ENCODE assay signal across 32 mouse cellular contexts in genomic region chr11:98287531-98287930, GRCm38 (mm10). TPM values are rescaled to one million over a fixed set of nuclear protein-coding genes. Genes with fewer than 3 reads are reported as not detected.
DNase-seq lines count a peak whose midpoint lies in the region; ATAC-seq and TF ChIP-seq lines count a peak whose summit lies in the region.
"Had no signal": no experiment of that assay in that cellular context is flagged by ENCODE, and none has a peak within 500 bp of the region (broad histone marks: within the 10 kb centered on the region; RNA-seq: fewer than 3 reads in every experiment).

No protein-coding gene starts in this region.

- intact Hi-C loops in heart, postnatal 10 days (cut with DNase I), result no loop called here

- H3K27me3 ChIP-seq in hindbrain, embryonic 13.5 days, result no peaks in the 10 kb centered on the region
- peaks cover 40% of the 10 kb centered on the region for H3K27me3 ChIP-seq in hindbrain, embryonic 10.5 days (ENCODE audit: insufficient read depth, poor library complexity, severe bottlenecking)
- no peaks in the 10 kb centered on the region for H3K27me3 ChIP-seq in midbrain, postnatal 0 days (ENCODE audit: insufficient read depth, low read length)
- H3K27me3 ChIP-seq in midbrain, embryonic 15.5 days (replicated peaks), result no peaks in the 10 kb centered on the region
- no peaks in the 10 kb centered on the region for H3K27me3 ChIP-seq in forebrain, embryonic 15.5 days
- H3K27me3 ChIP-seq in neural tube, embryonic 14.5 days (ENCODE audit: control insufficient read depth, insufficient read depth, low read length), result no peaks in the 10 kb centered on the region
- H3K27me3 ChIP-seq: embryonic facial prominence, embryonic 15.5 days had no signal

- DNase-seq in hindbrain, embryonic 10.5 days (ENCODE audit: low spot score), result no peak
- DNase-seq in midbrain, postnatal 0 days (ENCODE audit: low spot score), result peak; percentile 49
- DNase-seq in heart, postnatal 10 days, result no peak
- DNase-seq: adrenal gland, postnatal 14 days; cerebellum, adult 18-20 months; gastrocnemius, postnatal 25 days; heart, adult 11 months; heart, postnatal 36 days; kidney, postnatal 14 days; lung, adult 2 months; lung, postnatal 10 days; midbrain, embryonic 14.5 days; retina, postnatal 1 day; spleen, adult 18-20 months; thymus, postnatal 14 days had no signal

- no peak for ATAC-seq in hindbrain, embryonic 13.5 days (ENCODE audit: low FRiP score)
- ATAC-seq in midbrain, postnatal 0 days (ENCODE audit: low FRiP score), result no peak
- no peak for ATAC-seq in midbrain, embryonic 15.5 days (replicated peaks)
- peak; percentile 46 for ATAC-seq in forebrain, embryonic 15.5 days (replicated peaks)
- ATAC-seq in neural tube, embryonic 14.5 days (ENCODE audit: low read depth), result no peak
- ATAC-seq: CD4-positive, CD25-positive, alpha-beta regulatory T cell, adult 4 months; intestine, postnatal 0 days had no signal

- H3K4me1 ChIP-seq in hindbrain, embryonic 13.5 days (replicated peaks), result peaks cover 69% of the 10 kb centered on the region
- H3K4me1 ChIP-seq in hindbrain, embryonic 10.5 days (replicated peaks), result peaks cover 15% of the 10 kb centered on the region
- peaks cover 7% of the 10 kb centered on the region; the same call in 1 of the 2 replicates for H3K4me1 ChIP-seq in midbrain, postnatal 0 days (ENCODE audit: insufficient read depth, low read length)
- peaks cover 38% of the 10 kb centered on the region for H3K4me1 ChIP-seq in midbrain, embryonic 15.5 days
- H3K4me1 ChIP-seq in forebrain, embryonic 15.5 days, result peaks cover 90% of the 10 kb centered on the region
- H3K4me1 ChIP-seq in neural tube, embryonic 14.5 days (ENCODE audit: control insufficient read depth, insufficient read depth, low read length), result peaks cover 27% of the 10 kb centered on the region

- no peak overlapping the region for H3K9ac ChIP-seq in hindbrain, embryonic 13.5 days
- H3K9ac ChIP-seq in midbrain, postnatal 0 days (replicated peaks; ENCODE audit: low read length, poor library complexity, severe bottlenecking), result no peak overlapping the region
- no peak overlapping the region for H3K9ac ChIP-seq in midbrain, embryonic 15.5 days
- 0 out of 2 replicates have a peak overlapping the region, but pooled peaks have one; percentile 3 for H3K9ac ChIP-seq in forebrain, embryonic 15.5 days (replicated peaks)
- no peak overlapping the region for H3K9ac ChIP-seq in neural tube, embryonic 14.5 days (replicated peaks; ENCODE audit: low read depth, low read length)
- H3K9ac ChIP-seq: embryonic facial prominence, embryonic 15.5 days; heart, embryonic 15.5 days; limb, embryonic 15.5 days; liver, embryonic 14.5 days; neural tube, embryonic 12.5 days had no signal

- no peaks in the 10 kb centered on the region for H3K36me3 ChIP-seq in hindbrain, embryonic 13.5 days
- H3K36me3 ChIP-seq in hindbrain, embryonic 10.5 days, result no peaks in the 10 kb centered on the region
- H3K36me3 ChIP-seq in midbrain, postnatal 0 days (ENCODE audit: insufficient read depth, low read length), result no peaks in the 10 kb centered on the region
- H3K36me3 ChIP-seq in midbrain, embryonic 15.5 days (replicated peaks), result no peaks in the 10 kb centered on the region
- no peaks in the 10 kb centered on the region for H3K36me3 ChIP-seq in forebrain, embryonic 15.5 days
- H3K36me3 ChIP-seq in neural tube, embryonic 14.5 days (ENCODE audit: control insufficient read depth, insufficient read depth, low read length), result no peaks in the 10 kb centered on the region
- H3K36me3 ChIP-seq: embryonic facial prominence, embryonic 10.5 days; embryonic facial prominence, embryonic 15.5 days; heart, embryonic 10.5 days; heart, embryonic 15.5 days; limb, embryonic 10.5 days; limb, embryonic 15.5 days; neural tube, embryonic 12.5 days had no signal

- H3K4me3 ChIP-seq in hindbrain, embryonic 13.5 days, result no peak overlapping the region
- no peak overlapping the region for H3K4me3 ChIP-seq in hindbrain, embryonic 10.5 days
- H3K4me3 ChIP-seq in midbrain, postnatal 0 days (ENCODE audit: low read depth, low read length), result no peak overlapping the region
- no peak overlapping the region for H3K4me3 ChIP-seq in midbrain, embryonic 15.5 days
- no peak overlapping the region for H3K4me3 ChIP-seq in forebrain, embryonic 15.5 days
- no peak overlapping the region for H3K4me3 ChIP-seq in neural tube, embryonic 14.5 days (ENCODE audit: low read depth, low read length)
- H3K4me3 ChIP-seq: embryonic facial prominence, embryonic 10.5 days; embryonic facial prominence, embryonic 15.5 days; heart, embryonic 10.5 days; heart, embryonic 15.5 days; limb, embryonic 10.5 days; limb, embryonic 15.5 days; neural tube, embryonic 12.5 days had no signal

- WGBS in hindbrain, embryonic 13.5 days, result 39% methylated on average over 5 of the region's 5 CpGs
- WGBS in hindbrain, embryonic 10.5 days, result 53% methylated on average over 5 of the region's 5 CpGs
- 38% methylated on average over 5 of the region's 5 CpGs for WGBS in midbrain, postnatal 0 days
- 47% methylated on average over 5 of the region's 5 CpGs for WGBS in midbrain, embryonic 15.5 days
- 31% methylated on average over 5 of the region's 5 CpGs for WGBS in forebrain, embryonic 15.5 days
- WGBS in neural tube, embryonic 14.5 days, result 36% methylated on average over 5 of the region's 5 CpGs

- peak overlapping the region; percentile 27 for H3K27ac ChIP-seq in hindbrain, embryonic 13.5 days
- no peak overlapping the region for H3K27ac ChIP-seq in hindbrain, embryonic 10.5 days
- no peak overlapping the region for H3K27ac ChIP-seq in midbrain, postnatal 0 days (ENCODE audit: low read depth, low read length)
- no peak overlapping the region for H3K27ac ChIP-seq in midbrain, embryonic 15.5 days
- peak overlapping the region; percentile 95 for H3K27ac ChIP-seq in forebrain, embryonic 15.5 days (replicated peaks)
- H3K27ac ChIP-seq in neural tube, embryonic 14.5 days (ENCODE audit: low read depth, low read length), result peak overlapping the region; percentile 34; the same call in 1 of the 2 replicates
- H3K27ac ChIP-seq: embryonic facial prominence, embryonic 10.5 days; embryonic facial prominence, embryonic 15.5 days; heart, embryonic 10.5 days; heart, embryonic 15.5 days; limb, embryonic 10.5 days; limb, embryonic 15.5 days; liver, embryonic 14.5 days; neural tube, embryonic 12.5 days had no signal

- no peaks in the 10 kb centered on the region for H3K9me3 ChIP-seq in hindbrain, embryonic 13.5 days
- no peaks in the 10 kb centered on the region for H3K9me3 ChIP-seq in hindbrain, embryonic 10.5 days
- no peaks in the 10 kb centered on the region for H3K9me3 ChIP-seq in midbrain, postnatal 0 days (ENCODE audit: low read length)
- no peaks in the 10 kb centered on the region for H3K9me3 ChIP-seq in midbrain, embryonic 15.5 days
- no peaks in the 10 kb centered on the region for H3K9me3 ChIP-seq in forebrain, embryonic 15.5 days
- no peaks in the 10 kb centered on the region for H3K9me3 ChIP-seq in neural tube, embryonic 14.5 days (ENCODE audit: control insufficient read depth, low read length)
- H3K9me3 ChIP-seq: embryonic facial prominence, embryonic 10.5 days; embryonic facial prominence, embryonic 15.5 days; heart, embryonic 10.5 days; heart, embryonic 15.5 days; limb, embryonic 10.5 days; limb, embryonic 15.5 days; neural tube, embryonic 12.5 days had no signal

- TF ChIP-seq CTCF in midbrain, postnatal 0 days (IDR thresholded peaks at IDR 0.05), result no peak

- no peak overlapping the region for H3K4me2 ChIP-seq in hindbrain, embryonic 13.5 days
- H3K4me2 ChIP-seq in midbrain, postnatal 0 days (ENCODE audit: low read depth, low read length, poor library complexity, severe bottlenecking), result no peak overlapping the region
- no peak overlapping the region for H3K4me2 ChIP-seq in midbrain, embryonic 15.5 days
- peak overlapping the region; percentile 24 for H3K4me2 ChIP-seq in forebrain, embryonic 15.5 days (replicated peaks)
- no peak overlapping the region for H3K4me2 ChIP-seq in neural tube, embryonic 14.5 days (ENCODE audit: low read depth, low read length)
- H3K4me2 ChIP-seq: embryonic facial prominence, embryonic 15.5 days; heart, embryonic 15.5 days; limb, embryonic 15.5 days; neural tube, embryonic 12.5 days had no signal

RNA-seq across cellular contexts. Expression of gene Neurod2, which starts 41.9 kb away (rescaled TPM):
- 24.6 and 30.7 TPM in 2 replicates for polyA plus RNA-seq in hindbrain, embryonic 13.5 days (2015; fragmentation: Nextera tagmentation; extraction: Ambion mirVana)
- 0.07 and 0.13 TPM in 2 replicates for polyA plus RNA-seq in hindbrain, embryonic 10.5 days (2016; fragmentation: Nextera tagmentation; extraction: Ambion mirVana)
- 11.6 and 24.4 TPM in 2 replicates for total RNA-seq in midbrain, postnatal 0 days (2014; rRNA removed)
- 2.1 and 3.3 TPM in 2 replicates for polyA plus RNA-seq in midbrain, postnatal 0 days (2015; fragmentation: Nextera tagmentation; extraction: Ambion mirVana)
- 6.5 and 9.0 TPM in 2 replicates for polyA plus RNA-seq in midbrain, embryonic 15.5 days (2015; fragmentation: Nextera tagmentation; extraction: Ambion mirVana)
- polyA plus RNA-seq in forebrain, embryonic 15.5 days (2015; fragmentation: Nextera tagmentation; extraction: Ambion mirVana), result 142 and 148 TPM in 2 replicates
- polyA plus RNA-seq in neural tube, embryonic 14.5 days (2014; fragmentation: Nextera tagmentation; extraction: Ambion mirVana), result 25.3 and 25.5 TPM in 2 replicates
- not detected for total RNA-seq in heart, postnatal 10 days (2021)
- total RNA-seq: adrenal gland, postnatal 14 days; gastrocnemius, adult 18-20 months; gastrocnemius, postnatal 25 days; heart, postnatal 36 days had no signal
- polyA plus RNA-seq: CD4-positive, CD25-positive, alpha-beta regulatory T cell, adult 4 months; embryonic facial prominence, embryonic 10.5 days; heart, embryonic 10.5 days; heart, embryonic 15.5 days; intestine, postnatal 0 days; kidney, embryonic 14.5 days; limb, embryonic 10.5 days; limb, embryonic 15.5 days; liver, embryonic 14.5 days; lung, adult 2 months; stomach, embryonic 16.5 days had no signal

Comparison
In these comparisons a context has a peak if more than half of its experiments do, and no peak if none do; other contexts are left out.
1. H3K27ac ChIP-seq: peak in hindbrain, embryonic 13.5 days (single experiment), forebrain, embryonic 15.5 days (single experiment) and neural tube, embryonic 14.5 days (single experiment); none in hindbrain, embryonic 10.5 days (single experiment), midbrain, postnatal 0 days (single experiment) and midbrain, embryonic 15.5 days (single experiment).